Mouse (Mus musculus): ENCODE results near the gene Armh3. TPM values are rescaled to one million over a fixed set of nuclear protein-coding genes. Genes with fewer than 3 reads are reported as not detected.

Gene Armh3
- polyA plus RNA-seq, 1 experiment from 2014 or later = 15.0 TPM

GRCm38 (mm10) chr19:45847016-45847732, 151.1 kb downstream of the Armh3 start:
- Histone ChIP-seq H3K36me3 (ENCODE audit: control insufficient read depth, insufficient read depth, low read length) (0 out of 2 replicates have a peak, but pooled peaks cover 6% of the 10 kb centered on the region), H3K4me2 (ENCODE audit: low read length) (no peak overlapping the region), H3K9ac (ENCODE audit: low read length) (no peak overlapping the region), H3K4me1 (replicated peaks; ENCODE audit: control insufficient read depth, insufficient read depth, low read length) (peaks cover 5% of the 10 kb centered on the region; the same call in 1 of the 2 replicates), H3K27me3 (replicated peaks; ENCODE audit: control insufficient read depth, insufficient read depth, low read length) (no peaks in the 10 kb centered on the region), H3K4me3 (ENCODE audit: low read depth, low read length) (no peak overlapping the region), H3K9me3 (ENCODE audit: control insufficient read depth, low read length) (no peaks in the 10 kb centered on the region), H3K27ac (ENCODE audit: low read depth) (peak overlapping the region; percentile 51; the same call in 1 of the 2 replicates)
- DNase-seq (ENCODE audit: low spot score) (no peak), ATAC-seq (replicated peaks; ENCODE audit: low FRiP score, low TSS enrichment, low read depth) (no peak)
- WGBS = 86% methylated on average over 3 of the region's 3 CpGs

GRCm38 (mm10) chr19:45844209-45844608, 154.1 kb downstream of the Armh3 start:
- Histone ChIP-seq H3K9ac (ENCODE audit: low read length) (no peak overlapping the region), H3K4me2 (ENCODE audit: low read length) (no peak overlapping the region), H3K4me1 (replicated peaks; ENCODE audit: control insufficient read depth, insufficient read depth, low read length) (peaks cover 5% of the 10 kb centered on the region; the same call in 1 of the 2 replicates), H3K9me3 (ENCODE audit: control insufficient read depth, low read length) (no peaks in the 10 kb centered on the region), H3K36me3 (ENCODE audit: control insufficient read depth, insufficient read depth, low read length) (0 out of 2 replicates have a peak, but pooled peaks cover 6% of the 10 kb centered on the region), H3K27me3 (replicated peaks; ENCODE audit: control insufficient read depth, insufficient read depth, low read length) (no peaks in the 10 kb centered on the region), H3K4me3 (ENCODE audit: low read depth, low read length) (no peak overlapping the region), H3K27ac (ENCODE audit: low read depth) (no peak overlapping the region)
- ATAC-seq (replicated peaks; ENCODE audit: low FRiP score, low TSS enrichment, low read depth) = no peak
- WGBS = 61% methylated on average over 3 of the region's 3 CpGs
- DNase-seq (ENCODE audit: low spot score) = no peak

GRCm38 (mm10) chr19:45843424-45843823, 154.9 kb downstream of the Armh3 start:
- H3K27ac ChIP-seq (ENCODE audit: low read depth) = peak overlapping the region; percentile 27; the same call in 1 of the 2 replicates
- 38% methylated on average over 10 of the region's 10 CpGs for WGBS
- no peak for DNase-seq (ENCODE audit: low spot score)

GRCm38 (mm10) chr19:45837050-45837994, 161.0 kb downstream of the Armh3 start:
- no peak overlapping the region for H3K27ac ChIP-seq (ENCODE audit: low read depth)
- no peak for DNase-seq (ENCODE audit: low spot score)
- H3K9me3 ChIP-seq (ENCODE audit: control insufficient read depth, low read length) = no peaks in the 10 kb centered on the region
- no peaks in the 10 kb centered on the region for H3K27me3 ChIP-seq (replicated peaks; ENCODE audit: control insufficient read depth, insufficient read depth, low read length)
- no peak overlapping the region for H3K4me3 ChIP-seq (ENCODE audit: low read depth, low read length)
- WGBS = 73% methylated on average over 12 of the region's 12 CpGs
- H3K36me3 ChIP-seq (ENCODE audit: control insufficient read depth, insufficient read depth, low read length) = no peaks in the 10 kb centered on the region
- H3K9ac ChIP-seq (ENCODE audit: low read length) = no peak overlapping the region
- no peaks in the 10 kb centered on the region for H3K4me1 ChIP-seq (replicated peaks; ENCODE audit: control insufficient read depth, insufficient read depth, low read length)
- ATAC-seq (replicated peaks; ENCODE audit: low FRiP score, low TSS enrichment, low read depth) = no peak
- H3K4me2 ChIP-seq (ENCODE audit: low read length) = no peak overlapping the region

More at GRCm38 (mm10) chr19:45843424-45843823, 154.9 kb downstream of the Armh3 start:
- Histone ChIP-seq H3K9ac (ENCODE audit: low read length) (no peak overlapping the region), H3K4me3 (ENCODE audit: low read depth, low read length) (no peak overlapping the region), H3K36me3 (ENCODE audit: control insufficient read depth, insufficient read depth, low read length) (0 out of 2 replicates have a peak, but pooled peaks cover 6% of the 10 kb centered on the region), H3K4me1 (replicated peaks; ENCODE audit: control insufficient read depth, insufficient read depth, low read length) (peaks cover 5% of the 10 kb centered on the region; the same call in 1 of the 2 replicates), H3K4me2 (ENCODE audit: low read length) (no peak overlapping the region), H3K9me3 (ENCODE audit: control insufficient read depth, low read length) (no peaks in the 10 kb centered on the region), H3K27me3 (replicated peaks; ENCODE audit: control insufficient read depth, insufficient read depth, low read length) (no peaks in the 10 kb centered on the region)
- ATAC-seq (replicated peaks; ENCODE audit: low FRiP score, low TSS enrichment, low read depth) = no peak

- DNase-seq (ENCODE audit: low spot score) (peak; percentile 49), ATAC-seq (replicated peaks; ENCODE audit: low FRiP score, low TSS enrichment, low read depth) (no peak)
- no peak overlapping the region for H3K4me2 ChIP-seq (ENCODE audit: low read length)
- H3K27ac ChIP-seq (ENCODE audit: low read depth) = no peak overlapping the region
- H3K4me3 ChIP-seq (ENCODE audit: low read depth, low read length) = no peak overlapping the region
- no peaks in the 10 kb centered on the region for H3K36me3 ChIP-seq (ENCODE audit: control insufficient read depth, insufficient read depth, low read length)
- no peak overlapping the region for H3K9ac ChIP-seq (ENCODE audit: low read length)
- H3K27me3 ChIP-seq (replicated peaks; ENCODE audit: control insufficient read depth, insufficient read depth, low read length) = no peaks in the 10 kb centered on the region
- H3K9me3 ChIP-seq (ENCODE audit: control insufficient read depth, low read length) = no peaks in the 10 kb centered on the region
- H3K4me1 ChIP-seq (replicated peaks; ENCODE audit: control insufficient read depth, insufficient read depth, low read length) = no peaks in the 10 kb centered on the region
- WGBS = 75% methylated on average over 10 of the region's 10 CpGs
Measured at GRCm38 (mm10) chr19:45835490-45835889, 162.8 kb downstream of the Armh3 start.

- no peaks in the 10 kb centered on the region for H3K36me3 ChIP-seq (ENCODE audit: control insufficient read depth, insufficient read depth, low read length)
- WGBS = 89% methylated on average over 10 of the region's 10 CpGs
- ATAC-seq (replicated peaks; ENCODE audit: low FRiP score, low TSS enrichment, low read depth) = no peak
- H3K4me1 ChIP-seq (replicated peaks; ENCODE audit: control insufficient read depth, insufficient read depth, low read length) = no peaks in the 10 kb centered on the region
- H3K27me3 ChIP-seq (replicated peaks; ENCODE audit: control insufficient read depth, insufficient read depth, low read length) = no peaks in the 10 kb centered on the region
- no peak overlapping the region for H3K4me3 ChIP-seq (ENCODE audit: low read depth, low read length)
- no peak overlapping the region for H3K4me2 ChIP-seq (ENCODE audit: low read length)
- no peak overlapping the region for H3K9ac ChIP-seq (ENCODE audit: low read length)
- no peak overlapping the region for H3K27ac ChIP-seq (ENCODE audit: low read depth)
- no peak for DNase-seq (ENCODE audit: low spot score)
- H3K9me3 ChIP-seq (ENCODE audit: control insufficient read depth, low read length) = no peaks in the 10 kb centered on the region
Measured at GRCm38 (mm10) chr19:45833665-45834064, 164.6 kb downstream of the Armh3 start.

GRCm38 (mm10) chr19:45830679-45831078, 167.6 kb downstream of the Armh3 start:
- 41% methylated on average over 2 of the region's 2 CpGs for WGBS
- Histone ChIP-seq H3K4me2 (ENCODE audit: low read length) (no peak overlapping the region), H3K4me1 (replicated peaks; ENCODE audit: control insufficient read depth, insufficient read depth, low read length) (no peaks in the 10 kb centered on the region), H3K27me3 (replicated peaks; ENCODE audit: control insufficient read depth, insufficient read depth, low read length) (no peaks in the 10 kb centered on the region), H3K9me3 (ENCODE audit: control insufficient read depth, low read length) (no peaks in the 10 kb centered on the region), H3K4me3 (ENCODE audit: low read depth, low read length) (no peak overlapping the region), H3K9ac (ENCODE audit: low read length) (no peak overlapping the region), H3K36me3 (ENCODE audit: control insufficient read depth, insufficient read depth, low read length) (no peaks in the 10 kb centered on the region), H3K27ac (ENCODE audit: low read depth) (no peak overlapping the region)
- no peak for ATAC-seq (replicated peaks; ENCODE audit: low FRiP score, low TSS enrichment, low read depth)
- no peak for DNase-seq (ENCODE audit: low spot score)

- no peak overlapping the region for H3K9ac ChIP-seq (ENCODE audit: low read length)
- H3K27ac ChIP-seq (ENCODE audit: low read depth) = no peak overlapping the region
- 97% methylated on average over 3 of the region's 3 CpGs for WGBS
- DNase-seq (ENCODE audit: low spot score) (no peak), ATAC-seq (replicated peaks; ENCODE audit: low FRiP score, low TSS enrichment, low read depth) (no peak)
- no peaks in the 10 kb centered on the region for H3K27me3 ChIP-seq (replicated peaks; ENCODE audit: control insufficient read depth, insufficient read depth, low read length)
- H3K4me2 ChIP-seq (ENCODE audit: low read length) = no peak overlapping the region
- no peaks in the 10 kb centered on the region for H3K9me3 ChIP-seq (ENCODE audit: control insufficient read depth, low read length)
- no peaks in the 10 kb centered on the region for H3K4me1 ChIP-seq (replicated peaks; ENCODE audit: control insufficient read depth, insufficient read depth, low read length)
- H3K36me3 ChIP-seq (ENCODE audit: control insufficient read depth, insufficient read depth, low read length) = no peaks in the 10 kb centered on the region
- H3K4me3 ChIP-seq (ENCODE audit: low read depth, low read length) = no peak overlapping the region
Measured at GRCm38 (mm10) chr19:45827736-45828135, 170.6 kb downstream of the Armh3 start.

All from intestine, embryonic 14.5 days (tissue).